Mouse (Mus musculus): ENCODE measurements around the gene Lrba.
A peak's percentile ranks its signal among the peaks of the same experiment; 100 is the strongest.

Lrba gene

GRCm38 (mm10) chr3:86793264-86793663 lies 568.8 kb downstream of the Lrba start:
- DNase-seq (ENCODE audit: low read depth, low spot score): peak; percentile 76

GRCm38 (mm10) chr3:86793720-86794191 lies 569.3 kb downstream of the Lrba start:
- DNase-seq (ENCODE audit: low read depth, low spot score): peak; percentile 71

GRCm38 (mm10) chr3:86796716-86797115 lies 572.2 kb downstream of the Lrba start:
- peak; percentile 34 for DNase-seq (ENCODE audit: low read depth, low spot score)

- DNase-seq (ENCODE audit: low read depth, low spot score): no peak
Measured at GRCm38 (mm10) chr3:86797871-86798460, 573.5 kb downstream of the Lrba start.

GRCm38 (mm10) chr3:86799041-86799440 lies 574.6 kb downstream of the Lrba start:
- no peak for DNase-seq (ENCODE audit: low read depth, low spot score)

- no peak for DNase-seq (ENCODE audit: low read depth, low spot score)
Measured at GRCm38 (mm10) chr3:86800841-86801240, 576.4 kb downstream of the Lrba start.

GRCm38 (mm10) chr3:86802825-86803224 lies 578.3 kb downstream of the Lrba start:
- no peak for DNase-seq (ENCODE audit: low read depth, low spot score)

GRCm38 (mm10) chr3:86804265-86804664 lies 579.8 kb downstream of the Lrba start:
- DNase-seq (ENCODE audit: low read depth, low spot score): no peak

- no peak for DNase-seq (ENCODE audit: low read depth, low spot score)
Measured at GRCm38 (mm10) chr3:86806834-86807233, 582.4 kb downstream of the Lrba start.

- DNase-seq (ENCODE audit: low read depth, low spot score): peak; percentile 63
Measured at GRCm38 (mm10) chr3:86807750-86808467, 583.4 kb downstream of the Lrba start.

GRCm38 (mm10) chr3:86809199-86809598 lies 584.7 kb downstream of the Lrba start:
- DNase-seq (ENCODE audit: low read depth, low spot score): no peak

- DNase-seq (ENCODE audit: low read depth, low spot score): peak; percentile 22
Measured at GRCm38 (mm10) chr3:86809646-86810045, 585.2 kb downstream of the Lrba start.

GRCm38 (mm10) chr3:86810908-86811307 lies 586.4 kb downstream of the Lrba start:
- no peak for DNase-seq (ENCODE audit: low read depth, low spot score)

- peak; percentile 89 for DNase-seq (ENCODE audit: low read depth, low spot score)
Measured at GRCm38 (mm10) chr3:86812689-86813088, 588.2 kb downstream of the Lrba start.

- DNase-seq (ENCODE audit: low read depth, low spot score): no peak
Measured at GRCm38 (mm10) chr3:86818001-86818585, 593.6 kb downstream of the Lrba start.

- no peak for DNase-seq (ENCODE audit: low read depth, low spot score)
Measured at GRCm38 (mm10) chr3:86819372-86819771, 594.9 kb downstream of the Lrba start.

- DNase-seq (ENCODE audit: low read depth, low spot score): no peak
Measured at GRCm38 (mm10) chr3:86820344-86820743, 595.9 kb downstream of the Lrba start.

GRCm38 (mm10) chr3:86821383-86821782 lies 596.9 kb downstream of the Lrba start:
- DNase-seq (ENCODE audit: low read depth, low spot score): no peak

- DNase-seq (ENCODE audit: low read depth, low spot score): no peak
Measured at GRCm38 (mm10) chr3:86827506-86827905, 603.0 kb downstream of the Lrba start.

GRCm38 (mm10) chr3:86832115-86832514 lies 607.6 kb downstream of the Lrba start:
- no peak for DNase-seq (ENCODE audit: low read depth, low spot score)

Data from 3T3-L1 (cell line).